Comparison of ENCODE assay signal across 8 mouse cellular contexts in the genomic region with DNA sequence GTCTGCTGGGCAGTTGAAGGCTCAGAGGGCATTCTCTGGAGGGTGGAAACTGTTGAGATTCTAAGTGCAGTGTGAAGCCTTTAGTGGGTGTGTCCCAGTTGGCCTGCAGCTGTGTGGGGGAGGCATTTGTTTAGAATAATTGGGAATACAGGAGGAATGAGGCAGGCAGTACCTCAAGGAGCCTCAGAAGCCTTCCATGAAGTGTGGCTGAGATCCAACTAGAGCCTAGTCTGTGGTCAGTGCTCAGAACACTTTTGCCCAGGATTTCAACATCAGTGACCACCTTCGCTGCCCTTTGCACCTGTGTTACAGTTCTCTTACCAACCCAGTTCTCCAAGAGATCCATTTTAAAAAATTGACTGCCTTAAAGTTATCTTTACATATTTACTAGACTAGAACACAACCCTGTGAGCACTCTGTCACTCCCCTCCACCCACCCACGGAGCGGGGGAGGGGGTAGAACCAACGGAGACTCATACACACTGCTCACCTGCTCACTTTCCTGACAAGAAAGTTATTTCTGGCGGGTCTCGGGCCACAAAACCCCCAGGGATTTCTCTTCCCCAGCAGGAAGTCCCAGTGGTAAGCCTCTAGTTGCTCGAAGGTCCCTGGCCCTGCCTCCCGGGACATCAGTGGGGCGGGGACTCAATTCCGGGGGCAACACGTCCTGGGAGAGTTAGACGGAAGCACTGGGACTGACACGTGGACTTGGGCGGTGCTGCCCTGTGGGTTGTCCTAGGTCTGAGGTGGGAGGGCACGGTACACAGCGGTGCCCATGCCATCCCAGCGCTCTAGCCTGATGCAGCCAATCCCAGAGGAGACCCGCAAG. TPM values are rescaled to one million over a fixed set of nuclear protein-coding genes. Genes with fewer than 3 reads are reported as not detected.
DNase-seq lines count a peak whose midpoint lies in the region; ATAC-seq and TF ChIP-seq lines count a peak whose summit lies in the region.

A gene (plus strand): TSS at position 679 of the 829 bp plus-strand sequence.

- H3K4me1 ChIP-seq in forebrain, embryonic 13.5 days, result no peaks in the 10 kb centered on the region
- peaks cover 5% of the 10 kb centered on the region; the same call in 1 of the 2 replicates for H3K4me1 ChIP-seq in forebrain, embryonic 12.5 days
- H3K4me1 ChIP-seq in lung, embryonic 15.5 days, result peaks cover 16% of the 10 kb centered on the region
- H3K4me1 ChIP-seq in stomach, postnatal 0 days (replicated peaks; ENCODE audit: control insufficient read depth, insufficient read depth), result no peaks in the 10 kb centered on the region; the same call in 1 of the 2 replicates

- WGBS in forebrain, embryonic 13.5 days, result 8% methylated on average over 18 of the region's 18 CpGs
- 7% methylated on average over 18 of the region's 18 CpGs for WGBS in forebrain, embryonic 12.5 days
- 5% methylated on average over 18 of the region's 18 CpGs for WGBS in lung, embryonic 15.5 days
- WGBS in stomach, postnatal 0 days, result 7% methylated on average over 18 of the region's 18 CpGs

- no peaks in the 10 kb centered on the region; the same call in 1 of the 2 replicates for H3K27me3 ChIP-seq in forebrain, embryonic 13.5 days
- H3K27me3 ChIP-seq in forebrain, embryonic 12.5 days, result peaks cover 3% of the 10 kb centered on the region; the same call in 1 of the 2 replicates
- no peaks in the 10 kb centered on the region for H3K27me3 ChIP-seq in lung, embryonic 15.5 days
- no peaks in the 10 kb centered on the region for H3K27me3 ChIP-seq in stomach, postnatal 0 days (ENCODE audit: control insufficient read depth, insufficient read depth, low read length)

- H3K27ac ChIP-seq in forebrain, embryonic 13.5 days, result no peak within 1 kb of the TSS
- H3K27ac ChIP-seq in forebrain, embryonic 12.5 days, result no peak within 1 kb of the TSS
- no peak within 1 kb of the TSS; the same call in 1 of the 2 replicates for H3K27ac ChIP-seq in lung, embryonic 15.5 days
- peak within 1 kb of the TSS; percentile 65 for H3K27ac ChIP-seq in stomach, postnatal 0 days (replicated peaks)

- peaks cover 43% of the 10 kb centered on the region for H3K36me3 ChIP-seq in forebrain, embryonic 13.5 days (ENCODE audit: poor library complexity, severe bottlenecking)
- peaks cover 44% of the 10 kb centered on the region for H3K36me3 ChIP-seq in forebrain, embryonic 12.5 days (replicated peaks)
- H3K36me3 ChIP-seq in lung, embryonic 15.5 days, result peaks cover 35% of the 10 kb centered on the region
- peaks cover 16% of the 10 kb centered on the region for H3K36me3 ChIP-seq in stomach, postnatal 0 days (ENCODE audit: control insufficient read depth, insufficient read depth, low read length)

- TF ChIP-seq EP300 in stomach, postnatal 0 days (optimal IDR thresholded peaks at IDR 0.05), result no peak

- no peak within 1 kb of the TSS for H3K4me2 ChIP-seq in forebrain, embryonic 13.5 days
- no peak within 1 kb of the TSS for H3K4me2 ChIP-seq in forebrain, embryonic 12.5 days
- H3K4me2 ChIP-seq in lung, embryonic 15.5 days, result peak within 1 kb of the TSS; percentile 52
- peak within 1 kb of the TSS; percentile 57 for H3K4me2 ChIP-seq in stomach, postnatal 0 days (replicated peaks; ENCODE audit: low read depth)

- H3K4me3 ChIP-seq in forebrain, embryonic 13.5 days, result no peak within 1 kb of the TSS
- no peak within 1 kb of the TSS for H3K4me3 ChIP-seq in forebrain, embryonic 12.5 days (replicated peaks)
- peak within 1 kb of the TSS; percentile 17 for H3K4me3 ChIP-seq in lung, embryonic 15.5 days
- H3K4me3 ChIP-seq in stomach, postnatal 0 days (ENCODE audit: low read depth, low read length), result peak within 1 kb of the TSS; percentile 29

- H3K9ac ChIP-seq in forebrain, embryonic 13.5 days, result no peak within 1 kb of the TSS
- H3K9ac ChIP-seq in forebrain, embryonic 12.5 days, result no peak within 1 kb of the TSS
- peak within 1 kb of the TSS; percentile 16; the same call in 1 of the 2 replicates for H3K9ac ChIP-seq in lung, embryonic 15.5 days
- peak within 1 kb of the TSS; percentile 48 for H3K9ac ChIP-seq in stomach, postnatal 0 days (ENCODE audit: low read length)

- peak; percentile 78 for DNase-seq in adrenal gland, postnatal 10 days
- peak; percentile 60 to 75 for DNase-seq in heart, adult 9 months (ENCODE audit: low spot score in 2 of 2)
- DNase-seq in kidney, adult 8-10 months, result peak; percentile 70 to 75
- peak; percentile 84 for DNase-seq in stomach, postnatal 0 days (ENCODE audit: low spot score)
- no peak for DNase-seq in embryo, embryonic 9.5 days (ENCODE audit: extremely low spot score)

- TF ChIP-seq CTCF in stomach, postnatal 0 days (IDR thresholded peaks at IDR 0.05; ENCODE audit: low read depth), result no peak

- 0 out of 2 replicates have a peak, but pooled peaks have one; percentile 36 for ATAC-seq in forebrain, embryonic 13.5 days
- no peak for ATAC-seq in forebrain, embryonic 12.5 days (ENCODE audit: low FRiP score)
- ATAC-seq in lung, embryonic 15.5 days (ENCODE audit: borderline replicate concordance, extremely low read depth, low FRiP score, low TSS enrichment), result peak; percentile 44; the same call in 1 of the 2 replicates
- peak; percentile 87 for ATAC-seq in stomach, postnatal 0 days (ENCODE audit: low FRiP score, low TSS enrichment)

- no peaks in the 10 kb centered on the region for H3K9me3 ChIP-seq in forebrain, embryonic 13.5 days (replicated peaks)
- no peaks in the 10 kb centered on the region for H3K9me3 ChIP-seq in forebrain, embryonic 12.5 days
- no peaks in the 10 kb centered on the region for H3K9me3 ChIP-seq in lung, embryonic 15.5 days
- H3K9me3 ChIP-seq in stomach, postnatal 0 days (ENCODE audit: control insufficient read depth, low read length), result no peaks in the 10 kb centered on the region

RNA-seq across cellular contexts. Expression of the gene that starts here (rescaled TPM):
- 0.18 and 0.58 TPM in 2 replicates for polyA plus RNA-seq in forebrain, embryonic 13.5 days (2015; fragmentation: Nextera tagmentation; extraction: Ambion mirVana)
- polyA plus RNA-seq in forebrain, embryonic 12.5 days (2016; fragmentation: Nextera tagmentation; extraction: Ambion mirVana), result 0.37 and 0.55 TPM in 2 replicates
- 1 to 10 TPM; 1.6 to 2.2 TPM for total RNA-seq in adrenal gland, postnatal 10 days (2021)
- polyA plus RNA-seq in lung, embryonic 15.5 days (2015; fragmentation: Nextera tagmentation; extraction: Ambion mirVana), result 0.72 and 1.9 TPM in 2 replicates
- polyA plus RNA-seq in stomach, postnatal 0 days (2015; fragmentation: Nextera tagmentation; extraction: Ambion mirVana), result 3.0 and 3.6 TPM in 2 replicates

Comparison
In these comparisons a context has a peak if more than half of its experiments do, and no peak if none do; other contexts are left out.
1. Peak in ATAC-seq in forebrain, embryonic 13.5 days; RNA of the gene not detected or under 1 TPM.
2. H3K4me2 ChIP-seq: peak in lung, embryonic 15.5 days (single experiment) and stomach, postnatal 0 days (single experiment); none in forebrain, embryonic 13.5 days (single experiment) and forebrain, embryonic 12.5 days (single experiment).
3. H3K4me3 ChIP-seq: peak in lung, embryonic 15.5 days (single experiment) and stomach, postnatal 0 days (single experiment); none in forebrain, embryonic 13.5 days (single experiment) and forebrain, embryonic 12.5 days (single experiment).
4. H3K9ac ChIP-seq: peak in lung, embryonic 15.5 days (single experiment) and stomach, postnatal 0 days (single experiment); none in forebrain, embryonic 13.5 days (single experiment) and forebrain, embryonic 12.5 days (single experiment).